Mouse (Mus musculus) skeletal muscle tissue, postnatal 0 days (tissue): ENCODE data around the gene Slx. TPM values are rescaled to one million over a fixed set of nuclear protein-coding genes. Genes with fewer than 3 reads are reported as not detected.

ENCODE experiments used
- microRNA-seq, 2 experiments: library from miRNA; unstranded; fragments of <30 nt; microRNA quantifications; one replicate each; pipeline ENCODE4; 2016
- polyA plus RNA-seq: library from polyadenylated mRNA; unstranded; fragments of >200 nt; fragmentation: Nextera tagmentation; extraction: Ambion mirVana; gene quantifications from 2 replicates; pipeline ENCODE4 v1.2.1, GENCODE M21; 2015

The Slx gene
- polyA plus RNA-seq, result not detected in 2 replicates

DNA sequence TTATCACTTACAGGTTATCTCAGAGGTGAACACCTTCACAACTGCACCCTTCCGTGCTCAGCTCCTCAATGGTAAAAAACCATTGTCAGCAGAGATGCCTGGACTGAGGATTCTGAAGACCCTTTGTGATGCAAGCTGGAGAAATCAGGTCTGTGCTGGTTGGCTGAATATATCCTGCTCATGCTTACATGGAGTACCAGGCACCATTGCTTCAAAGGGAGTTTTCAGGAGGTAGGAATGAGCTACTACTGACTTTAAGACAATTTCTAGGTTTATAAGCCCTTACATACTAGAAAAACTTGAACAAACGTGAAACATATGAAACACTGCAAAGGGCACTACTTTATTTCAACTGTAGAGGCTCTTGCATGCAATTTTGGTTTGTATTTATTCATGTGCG, at the start of gene Slx:
Gene Slx (minus strand): TSS at position 101 of the 400 bp plus-strand sequence.

Small RNA genes lying within 50 kb of the gene (microRNA-seq; reads per million reads assigned to microRNA genes)
- gene Gm27341, result 0 reads per million in 2 experiments

Other genes with a start within 250 kb of the Slx start
- not detected in 2 replicates for gene Gm2030, start 235.5 kb downstream of the Slx start, polyA plus RNA-seq
- gene Gm14525, start 157.1 kb upstream of the Slx start, polyA plus RNA-seq, result not detected in 2 replicates